Mouse (Mus musculus) thymus, adult 2 months (tissue): ENCODE data around the gene Sgca. TPM values are rescaled to one million over a fixed set of nuclear protein-coding genes. Genes with fewer than 3 reads are reported as not detected.

Experiments
- DNase-seq: peaks from one replicate; pipeline ENCODE4 v3.0.0; 2021
- H3K27ac ChIP-seq: fragments of 200-500 bp; 2 replicates; pipeline ENCODE4 v1.5.1; 2012; ENCODE audit warnings: low read length, control low read depth; ENCODE audit not compliant: control insufficient read depth, insufficient read depth
- H3K27me3 ChIP-seq: fragments of 200-500 bp; 2 replicates; pipeline ENCODE4 v1.6.1; 2012; ENCODE audit warnings: mild to moderate bottlenecking, low read length, moderate library complexity, mixed read lengths; ENCODE audit not compliant: control insufficient read depth, insufficient read depth
- H3K36me3 ChIP-seq: fragments of 200-500 bp; 2 replicates; pipeline ENCODE4 v1.6.1; 2012; ENCODE audit warnings: mild to moderate bottlenecking, low read length, moderate library complexity; ENCODE audit not compliant: control insufficient read depth, insufficient read depth
- H3K4me1 ChIP-seq: fragments of 200-500 bp; replicated peaks from 2 replicates; pipeline ENCODE4 v1.6.1; 2012; ENCODE audit warnings: low read length; ENCODE audit not compliant: control insufficient read depth, insufficient read depth
- H3K4me3 ChIP-seq: fragments of 200-500 bp; 2 replicates; pipeline ENCODE4 v1.5.1; 2012; ENCODE audit warnings: mild to moderate bottlenecking, low read length, control low read depth, moderate library complexity; ENCODE audit not compliant: control insufficient read depth, insufficient read depth
- CTCF ChIP-seq: fragments of 200-500 bp; IDR thresholded peaks from 2 replicates; pipeline ENCODE4 v1.5.1; 2012; ENCODE audit warnings: mild to moderate bottlenecking, control low read depth, low read length, moderate library complexity, borderline replicate concordance; ENCODE audit not compliant: control insufficient read depth, poor library complexity, insufficient read depth; ENCODE audit errors: extremely low read depth
- POLR2A ChIP-seq: fragments of 200-500 bp; IDR thresholded peaks from 2 replicates; pipeline ENCODE4 v1.6.1; 2012; ENCODE audit warnings: mild to moderate bottlenecking, low read length, control low read depth, moderate library complexity; ENCODE audit not compliant: control insufficient read depth, poor library complexity, insufficient read depth; ENCODE audit errors: extremely low read depth
- WGBS: fragments of 180-500 bp; shearing (Covaris S2); methylation state at CpG from one replicate; pipeline ENCODE4 v1.1.7; 2018; 5-methylcytosine and 5-hydroxymethylcytosine counted together
- polyA plus RNA-seq: library from polyadenylated mRNA; depleted of rRNA; stranded (reverse); fragments of >200 nt; gene quantifications from 2 replicates; pipeline ENCODE4 v1.2.3, GENCODE M21; 2012; rRNA removed

The Sgca gene
- polyA plus RNA-seq: 6.3 and 59.1 TPM in 2 replicates

- Histone ChIP-seq H3K4me3 (no peak within 1 kb of the TSS), H3K27ac (no peak within 1 kb of the TSS), H3K4me1 (peaks cover 3% of the 10 kb centered on the region; the same call in 1 of the 2 replicates), H3K36me3 (no peaks in the 10 kb centered on the region), H3K27me3 (no peaks in the 10 kb centered on the region)
- 90% methylated on average over 5 of the region's 5 CpGs for WGBS
- TF ChIP-seq POLR2A: no peak
- no peak for TF ChIP-seq CTCF
- no peak for DNase-seq
Observed at GRCm38 (mm10) chr11:94976199-94976598, at the start of gene Sgca. TSS of gene Sgca (minus strand) at chr11:94976327.

DNA sequence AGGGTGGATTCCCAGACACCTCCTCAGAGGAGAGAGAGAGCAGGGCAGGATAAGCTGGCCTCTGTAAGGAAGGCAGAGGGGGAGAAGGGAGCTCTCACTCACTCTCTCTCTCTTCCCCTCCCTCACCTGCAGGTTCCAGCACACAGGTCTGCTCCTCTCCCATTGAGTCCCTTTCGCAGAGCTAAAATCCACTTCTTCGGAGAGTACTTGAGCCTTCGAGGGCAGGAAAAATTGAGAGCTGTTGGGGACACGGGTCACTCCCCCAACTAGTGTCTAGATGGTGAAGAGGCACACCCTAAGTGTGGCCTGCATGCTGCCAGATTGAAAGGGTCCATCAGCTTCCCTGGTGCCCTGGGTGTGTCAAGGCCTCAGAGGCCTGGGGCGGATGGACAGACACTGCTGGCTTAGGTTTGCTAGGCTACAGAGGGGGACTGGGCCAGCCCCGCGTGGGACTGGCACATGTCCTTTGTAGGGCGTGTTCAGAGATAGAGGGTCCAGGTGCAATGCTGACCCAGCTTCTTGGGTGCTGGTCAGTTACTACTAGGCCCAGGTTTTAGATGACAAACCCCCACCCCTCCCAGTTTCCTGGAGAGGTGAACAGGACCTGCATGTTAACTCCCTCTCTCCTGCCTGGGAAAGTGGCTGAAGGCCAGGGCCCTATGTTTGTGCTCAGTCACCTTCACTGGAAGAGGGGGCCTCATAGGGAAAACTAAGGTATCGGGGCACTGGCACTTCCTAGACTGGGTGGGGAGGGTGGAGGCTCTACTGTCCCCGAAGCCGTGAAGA lies 49.3 kb upstream of the Sgca start:
- no peaks in the 10 kb centered on the region for H3K36me3 ChIP-seq
- no peak overlapping the region for H3K4me3 ChIP-seq
- H3K27me3 ChIP-seq: no peaks in the 10 kb centered on the region
- no peak overlapping the region for H3K27ac ChIP-seq
- TF ChIP-seq CTCF: no peak
- no peak for TF ChIP-seq POLR2A
- no peak for DNase-seq
- WGBS: 92% methylated on average over 11 of the region's 11 CpGs
- H3K4me1 ChIP-seq: no peaks in the 10 kb centered on the region

- no peak for TF ChIP-seq POLR2A
- TF ChIP-seq CTCF: no peak
- no peak for DNase-seq
- Histone ChIP-seq H3K4me3 (no peak overlapping the region), H3K36me3 (no peaks in the 10 kb centered on the region), H3K27me3 (no peaks in the 10 kb centered on the region), H3K27ac (no peak overlapping the region), H3K4me1 (no peaks in the 10 kb centered on the region)
- WGBS: 84% methylated on average over 29 of the region's 29 CpGs
Observed at GRCm38 (mm10) chr11:95024439-95025184, 48.5 kb upstream of the Sgca start.

GRCm38 (mm10) chr11:95023481-95023880 lies 47.4 kb upstream of the Sgca start:
- 95% methylated on average over 9 of the region's 9 CpGs for WGBS
- Histone ChIP-seq H3K27me3 (no peaks in the 10 kb centered on the region), H3K27ac (no peak overlapping the region), H3K4me3 (no peak overlapping the region), H3K4me1 (no peaks in the 10 kb centered on the region), H3K36me3 (no peaks in the 10 kb centered on the region)
- TF ChIP-seq POLR2A: no peak
- TF ChIP-seq CTCF: no peak
- DNase-seq: no peak

- peak; percentile 51; the same call in 1 of the 2 replicates for TF ChIP-seq CTCF
- no peak for TF ChIP-seq POLR2A
- H3K4me3 ChIP-seq: no peak overlapping the region
- H3K36me3 ChIP-seq: no peaks in the 10 kb centered on the region
- H3K4me1 ChIP-seq: no peaks in the 10 kb centered on the region
- no peak for DNase-seq
- WGBS: 84% methylated on average over 10 of the region's 10 CpGs
- no peaks in the 10 kb centered on the region for H3K27me3 ChIP-seq
- no peak overlapping the region for H3K27ac ChIP-seq
Observed at GRCm38 (mm10) chr11:95022237-95022992, 46.3 kb upstream of the Sgca start.

DNA sequence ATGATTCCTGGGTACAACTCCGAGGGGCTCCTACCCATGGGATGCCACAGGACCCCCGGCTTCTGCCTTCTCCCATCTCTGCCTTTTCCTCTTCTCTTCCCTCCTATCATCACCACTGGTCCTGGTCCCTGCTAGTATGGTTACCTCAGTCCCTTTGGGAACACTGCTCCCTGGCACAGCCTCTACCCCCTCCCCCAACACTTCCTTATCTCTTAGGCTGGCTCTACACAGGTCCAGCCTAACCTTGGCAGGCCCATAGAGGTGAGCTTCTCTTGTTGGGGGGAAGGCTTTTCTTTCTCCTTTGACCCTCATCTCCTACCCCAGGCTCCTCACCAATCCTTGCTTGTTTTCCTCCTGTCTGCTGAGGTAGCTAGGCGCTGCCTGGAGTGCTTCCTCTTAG lies 39.4 kb upstream of the Sgca start:
- TF ChIP-seq CTCF (no peak), POLR2A (no peak)
- 95% methylated on average over 3 of the region's 3 CpGs for WGBS
- no peak for DNase-seq
- Histone ChIP-seq H3K36me3 (no peaks in the 10 kb centered on the region), H3K27me3 (peaks cover under 1% of the 10 kb centered on the region), H3K4me3 (no peak overlapping the region), H3K27ac (no peak overlapping the region), H3K4me1 (no peaks in the 10 kb centered on the region)
